Mouse (Mus musculus) cerebellum, adult 11-12 months (tissue): Measurements from ENCODE around the gene Gm47985.

Experiments
- DNase-seq: peaks from one replicate; pipeline ENCODE4 v3.0.0; 2022

Gene Gm47985

GRCm38 (mm10) chr1:151224536-151224935, 42.2 kb downstream of the Gm47985 start:
- DNase-seq: no peak

GRCm38 (mm10) chr1:151227506-151227905, 45.2 kb downstream of the Gm47985 start:
- DNase-seq: no peak

GRCm38 (mm10) chr1:151228320-151228989, 46.1 kb downstream of the Gm47985 start:
- no peak for DNase-seq

GRCm38 (mm10) chr1:151232346-151232745, 50.0 kb downstream of the Gm47985 start:
- no peak for DNase-seq

- no peak for DNase-seq
These were observed 51.4 kb downstream of the Gm47985 start for GRCm38 (mm10) chr1:151233756-151234155.
